Mouse (Mus musculus) 3134 (cell line): ENCODE data around the gene Arhgdia.
A peak's percentile ranks its signal among the peaks of the same experiment; 100 is the strongest.
"Not testable (repeated sequence)": the region's sequence is repeated elsewhere in the genome, so short reads cannot be mapped to it uniquely, and the experiment has no call there.

ENCODE experiments used
- DNase-seq: peaks from one replicate; pipeline ENCODE4 v3.0.0-alpha.2; 2011; ENCODE audit warnings: low spot score; ENCODE audit not compliant: insufficient read length; ENCODE audit errors: extremely low read depth

Gene Arhgdia

DNA sequence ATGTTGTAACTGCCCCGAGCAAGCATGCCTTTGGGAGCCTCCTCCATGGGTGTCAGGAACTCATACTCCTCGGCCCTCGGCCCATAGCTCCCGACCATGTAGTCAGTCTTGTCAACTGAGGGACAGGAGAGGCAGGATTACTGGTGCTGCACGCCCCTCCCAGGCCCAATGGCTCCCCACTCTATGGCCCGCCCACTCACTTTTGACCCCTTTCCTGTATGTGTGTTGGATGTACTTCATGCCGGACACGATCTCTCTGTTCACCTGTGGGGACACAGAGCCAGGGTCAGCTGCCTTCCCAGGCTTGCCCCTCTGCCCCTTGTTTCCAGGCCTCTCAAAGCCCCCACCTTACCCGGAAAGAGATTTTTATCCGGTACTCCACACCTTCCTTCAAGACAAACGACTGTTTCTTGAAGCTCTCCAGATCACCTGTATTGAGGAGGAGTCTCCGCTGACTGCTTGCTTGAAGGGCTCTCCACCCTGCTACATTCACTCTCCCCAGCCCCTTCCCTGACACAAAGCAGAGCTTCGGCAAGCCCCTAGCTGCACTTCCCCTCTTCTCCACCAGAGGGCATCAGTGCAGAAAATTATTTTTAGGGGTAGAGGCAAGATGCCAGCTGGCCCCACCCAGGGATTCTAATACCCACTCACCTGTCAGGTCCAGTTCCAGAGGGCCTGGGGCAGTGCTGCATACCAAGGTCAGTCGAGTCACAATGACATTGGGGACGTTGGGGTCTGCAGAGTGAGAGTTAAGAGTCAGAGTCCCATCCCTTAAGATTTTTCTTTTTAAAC is 1.9 kb downstream of the Arhgdia start:
- DNase-seq, result no peak

- DNase-seq, result no peak
These were observed 2.7 kb downstream of the Arhgdia start for GRCm38 (mm10) chr11:120578694-120579243.

- no peak for DNase-seq
These were observed 3.3 kb downstream of the Arhgdia start for GRCm38 (mm10) chr11:120578024-120578693.

DNA sequence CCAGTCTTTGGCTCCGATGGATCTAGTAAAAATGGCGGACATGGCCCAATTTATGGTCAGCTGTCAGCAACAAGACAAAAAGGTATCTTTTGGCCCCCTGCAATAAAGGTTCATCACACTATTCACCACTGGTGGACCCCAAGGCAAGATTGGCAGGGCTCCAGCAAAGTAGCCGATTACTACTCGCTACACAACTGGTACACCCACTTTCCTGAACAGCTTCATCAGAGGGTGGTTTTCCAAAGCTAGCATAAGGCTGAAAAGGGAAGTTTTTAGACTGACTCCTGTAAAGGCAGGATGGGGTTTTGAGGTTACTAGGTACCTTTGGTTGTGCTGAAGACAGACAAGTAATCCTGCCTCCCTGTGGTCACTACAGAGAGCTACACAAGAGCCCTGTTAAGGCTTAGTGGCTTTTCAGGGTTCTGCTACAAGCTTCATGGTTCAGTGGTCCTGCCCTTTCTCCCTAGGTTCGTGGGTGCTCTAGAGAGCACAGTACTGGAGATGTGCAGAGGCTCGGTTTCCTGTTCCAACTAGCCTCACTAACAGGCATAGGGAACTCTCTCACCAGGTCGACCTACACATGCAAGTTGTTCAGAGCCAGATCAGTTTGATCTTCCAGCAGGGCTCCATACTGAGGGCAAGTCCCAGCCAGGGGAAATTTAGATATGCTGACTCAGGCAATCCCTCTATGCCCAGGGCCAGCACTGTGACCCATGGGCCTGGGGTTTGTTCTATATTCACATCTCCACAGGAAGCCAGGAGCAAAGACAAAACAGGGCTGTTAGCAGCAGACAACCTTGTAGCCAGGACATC is 4.0 kb downstream of the Arhgdia start:
- no peak for DNase-seq

DNA sequence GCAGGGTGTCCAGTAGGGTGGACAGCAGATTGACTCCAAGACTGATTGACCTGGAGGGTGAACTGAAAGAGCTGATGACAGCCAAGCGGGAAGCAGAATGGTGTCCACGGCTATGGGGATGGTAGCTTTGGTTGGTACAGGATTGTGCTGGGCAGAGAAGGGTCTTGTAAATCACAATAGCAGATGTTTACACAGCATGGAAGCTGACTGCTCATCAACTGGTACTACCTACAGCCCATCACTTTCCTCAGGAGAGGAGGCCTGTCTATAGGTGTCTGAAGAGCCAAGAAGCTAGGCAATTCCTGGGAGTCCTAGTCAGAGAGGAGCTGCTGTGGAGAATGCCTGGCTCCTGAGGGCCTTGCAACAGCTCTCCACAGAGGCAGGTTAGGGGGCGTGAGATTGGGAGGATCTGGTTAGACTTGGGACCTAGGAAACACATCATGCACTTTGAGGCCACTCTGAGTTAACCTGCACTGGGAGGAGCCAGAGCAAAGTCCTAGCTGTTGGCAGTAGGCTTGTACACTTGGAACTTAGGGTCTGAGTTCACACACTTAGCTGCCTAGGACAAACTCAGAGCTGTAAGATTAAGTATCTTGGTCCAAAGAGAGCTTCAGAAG is 5.0 kb downstream of the Arhgdia start:
- no peak for DNase-seq

- no peak for DNase-seq
These were observed 5.5 kb downstream of the Arhgdia start for GRCm38 (mm10) chr11:120575940-120576339.

GRCm38 (mm10) chr11:120575046-120575445 is 6.4 kb downstream of the Arhgdia start:
- no peak for DNase-seq

GRCm38 (mm10) chr11:120574278-120574600 is 7.2 kb downstream of the Arhgdia start:
- DNase-seq, result no peak

DNA sequence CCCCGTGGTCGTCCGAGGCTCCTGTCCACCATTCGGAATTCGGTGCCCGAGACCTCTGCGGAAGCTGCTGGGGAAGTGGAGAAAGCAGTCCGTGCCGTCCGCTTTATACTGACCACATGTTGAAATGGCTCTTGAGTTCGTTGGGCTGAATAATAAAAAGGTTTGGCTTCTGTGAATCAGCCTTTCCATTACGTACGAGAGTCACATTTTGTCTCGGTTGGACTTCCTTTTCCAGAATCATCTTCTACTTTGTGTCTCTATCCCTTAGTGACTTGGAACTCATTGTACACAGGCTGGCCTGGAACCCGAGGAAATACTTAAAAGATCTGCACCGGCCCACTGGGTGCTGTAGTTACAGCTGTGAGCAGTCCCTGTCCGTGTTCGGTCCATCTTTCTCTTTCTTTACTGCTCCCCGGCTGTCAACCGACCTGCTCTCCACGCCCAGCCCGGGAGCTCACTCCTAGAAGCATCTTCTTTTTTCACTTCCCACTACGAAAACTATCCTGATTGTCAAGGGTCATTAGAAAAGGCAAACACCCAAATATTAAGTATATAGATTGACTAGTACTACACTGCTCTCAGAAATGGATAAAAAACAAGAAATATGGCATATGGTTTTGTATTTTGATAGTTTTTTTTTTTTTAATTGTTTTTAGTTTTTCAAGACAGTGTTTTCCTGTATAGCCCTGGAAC is 7.7 kb downstream of the Arhgdia start:
- no peak for DNase-seq

- peak; percentile 100 for DNase-seq
These were observed 8.5 kb downstream of the Arhgdia start, which contains the start of gene P4hb for GRCm38 (mm10) chr11:120572752-120573584. TSS of gene P4hb (minus strand) at chr11:120573253.

DNA sequence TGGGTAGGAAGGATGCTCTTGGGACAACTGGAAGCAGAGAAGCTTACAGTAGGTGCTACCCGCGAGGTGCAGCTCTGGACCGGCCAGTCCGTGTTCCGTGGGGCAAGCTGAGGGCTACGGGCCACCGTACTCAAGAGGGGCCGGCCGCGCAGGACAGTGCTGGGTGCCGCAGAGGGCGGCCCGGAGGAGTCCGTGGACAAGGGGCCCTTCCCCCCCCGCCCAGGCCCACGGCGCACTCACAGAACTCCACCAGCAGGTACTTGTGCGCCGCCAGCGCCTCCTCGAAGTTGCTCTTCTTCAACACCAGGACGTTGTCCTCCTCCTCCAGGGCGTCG is 9.0 kb downstream of the Arhgdia start:
- no peak for DNase-seq

GRCm38 (mm10) chr11:120571754-120572416 is 9.5 kb downstream of the Arhgdia start:
- DNase-seq, result no peak

DNA sequence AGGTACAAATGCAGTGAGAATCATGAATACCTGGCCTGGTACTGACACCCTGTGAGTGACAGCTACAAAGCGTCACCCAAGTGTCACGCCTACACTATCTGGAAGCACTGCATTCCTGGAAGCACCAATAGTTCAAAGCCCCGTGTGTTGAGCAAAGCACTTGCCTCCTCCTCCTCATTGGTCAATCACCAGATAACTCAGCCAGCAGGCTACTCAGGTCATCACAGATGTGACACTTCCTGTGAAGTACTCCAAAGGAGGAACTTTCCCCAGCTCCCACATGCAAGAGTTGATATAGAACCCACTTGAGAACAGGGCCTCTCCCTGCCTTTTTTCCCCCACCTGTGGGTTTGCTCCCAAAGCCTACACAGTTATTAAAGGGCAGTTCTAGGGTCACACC is 10.3 kb downstream of the Arhgdia start:
- no peak for DNase-seq

GRCm38 (mm10) chr11:120568324-120568723 is 13.1 kb downstream of the Arhgdia start:
- DNase-seq, result no peak

- no peak for DNase-seq
These were observed 16.3 kb downstream of the Arhgdia start for GRCm38 (mm10) chr11:120565114-120565513.

- no peak for DNase-seq
These were observed 18.5 kb downstream of the Arhgdia start for GRCm38 (mm10) chr11:120562949-120563348.

GRCm38 (mm10) chr11:120560952-120561728 is 20.3 kb downstream of the Arhgdia start:
- DNase-seq, result no peak

GRCm38 (mm10) chr11:120558843-120559242 is 22.6 kb downstream of the Arhgdia start:
- not testable (repeated sequence) for DNase-seq
